Mouse (Mus musculus): ENCODE results near the gene Ugt2b1.
A peak's percentile ranks its signal among the peaks of the same experiment; 100 is the strongest.
"Not testable (repeated sequence)": the region's sequence is repeated elsewhere in the genome, so short reads cannot be mapped to it uniquely, and the experiment has no call there.

Gene Ugt2b1

GRCm38 (mm10) chr5:86926426-86926825 is at the start of gene Ugt2b1:
Gene Ugt2b1, minus strand, starts transcription at chr5:86926530.
- no peak for DNase-seq

- DNase-seq, result not testable (repeated sequence)
Measured at GRCm38 (mm10) chr5:86967271-86967670, 40.9 kb upstream of the Ugt2b1 start.

- not testable (repeated sequence) for DNase-seq
Measured at GRCm38 (mm10) chr5:86962849-86963248, 36.5 kb upstream of the Ugt2b1 start.

GRCm38 (mm10) chr5:86961587-86962358 is 35.4 kb upstream of the Ugt2b1 start:
- DNase-seq, result no peak

- no peak for DNase-seq
Measured at GRCm38 (mm10) chr5:86960504-86960903, 34.2 kb upstream of the Ugt2b1 start.

GRCm38 (mm10) chr5:86942111-86942510 is 15.8 kb upstream of the Ugt2b1 start:
- DNase-seq, result no peak

GRCm38 (mm10) chr5:86920661-86921233 is 5.6 kb downstream of the Ugt2b1 start:
- DNase-seq, result no peak

GRCm38 (mm10) chr5:86911357-86912099 is 14.8 kb downstream of the Ugt2b1 start:
- DNase-seq, result no peak

GRCm38 (mm10) chr5:86910770-86911169 is 15.6 kb downstream of the Ugt2b1 start:
- peak in 1 of 2 experiments; percentile 53 for DNase-seq

GRCm38 (mm10) chr5:86906758-86907157 is 19.6 kb downstream of the Ugt2b1 start, which contains the start of gene Ugt2b34:
Gene Ugt2b34, minus strand, starts transcription at chr5:86906937.
- peak; percentile 5 to 43 for DNase-seq

GRCm38 (mm10) chr5:86889933-86890332 is 36.4 kb downstream of the Ugt2b1 start:
- DNase-seq, result peak in 1 of 2 experiments; percentile 14

GRCm38 (mm10) chr5:86888420-86888819 is 37.9 kb downstream of the Ugt2b1 start:
- no peak for DNase-seq

- no peak for DNase-seq
Measured at GRCm38 (mm10) chr5:86887081-86887480, 39.2 kb downstream of the Ugt2b1 start.

GRCm38 (mm10) chr5:86886620-86887019 is 39.7 kb downstream of the Ugt2b1 start:
- peak in 1 of 2 experiments; percentile 22 for DNase-seq

GRCm38 (mm10) chr5:86871877-86872276 is 54.5 kb downstream of the Ugt2b1 start:
- peak in 1 of 2 experiments; percentile 7 for DNase-seq
